Mouse (Mus musculus) left cerebral cortex, adult 11 months (tissue): ENCODE results near the gene Tldc2.

ENCODE experiments used
- DNase-seq: peaks from one replicate; pipeline ENCODE4 v3.0.0; 2022; ENCODE audit warnings: low spot score

Gene Tldc2

GRCm38 (mm10) chr2:157060557-157061305, 26.1 kb upstream of the Tldc2 start:
- DNase-seq: no peak

- no peak for DNase-seq
These were observed 23.6 kb upstream of the Tldc2 start for GRCm38 (mm10) chr2:157063241-157063700.

DNA sequence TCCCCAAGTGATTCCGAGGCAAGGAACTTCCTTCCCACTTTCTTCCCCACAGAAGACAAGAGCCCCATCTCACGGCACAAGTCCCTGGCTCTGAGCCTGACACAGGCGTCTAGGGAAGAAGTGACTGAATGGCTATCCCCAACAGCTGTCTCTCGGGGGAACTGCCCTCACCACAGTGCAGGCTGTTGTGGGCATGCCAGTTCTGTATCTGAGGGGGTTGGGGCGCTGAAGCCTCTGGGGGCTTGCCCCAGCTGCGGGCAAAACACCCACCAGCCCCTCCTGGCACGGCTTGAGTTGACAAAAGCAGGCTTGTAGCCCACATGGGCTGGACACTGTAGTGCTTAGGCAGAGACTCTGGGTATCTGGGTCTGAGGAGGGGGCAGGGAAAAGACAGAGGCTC, 22.7 kb upstream of the Tldc2 start:
- no peak for DNase-seq

- no peak for DNase-seq
These were observed 21.6 kb upstream of the Tldc2 start for GRCm38 (mm10) chr2:157064978-157065878.

DNA sequence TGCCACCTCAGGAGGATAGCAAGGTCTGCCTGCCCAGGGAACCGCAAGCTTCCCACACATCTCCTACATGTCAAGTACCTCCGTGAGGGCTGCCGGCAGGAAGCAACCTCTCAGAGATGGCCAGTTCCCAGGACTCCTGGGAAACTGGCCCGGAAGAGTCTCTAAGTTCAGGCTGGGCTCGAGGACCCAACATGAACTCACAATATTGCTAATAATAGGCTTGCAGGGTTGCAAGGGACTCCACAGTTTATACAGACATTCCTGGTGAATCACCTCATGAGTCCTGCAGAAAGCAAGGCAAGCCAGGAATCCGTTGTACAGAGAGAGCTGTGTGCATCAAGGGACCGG, 21.0 kb upstream of the Tldc2 start:
- no peak for DNase-seq

- DNase-seq: no peak
These were observed 20.0 kb upstream of the Tldc2 start for GRCm38 (mm10) chr2:157066731-157067430.

GRCm38 (mm10) chr2:157068701-157069354, 18.0 kb upstream of the Tldc2 start:
- DNase-seq: no peak

- DNase-seq: no peak
These were observed 17.5 kb upstream of the Tldc2 start for GRCm38 (mm10) chr2:157069355-157069735.

DNA sequence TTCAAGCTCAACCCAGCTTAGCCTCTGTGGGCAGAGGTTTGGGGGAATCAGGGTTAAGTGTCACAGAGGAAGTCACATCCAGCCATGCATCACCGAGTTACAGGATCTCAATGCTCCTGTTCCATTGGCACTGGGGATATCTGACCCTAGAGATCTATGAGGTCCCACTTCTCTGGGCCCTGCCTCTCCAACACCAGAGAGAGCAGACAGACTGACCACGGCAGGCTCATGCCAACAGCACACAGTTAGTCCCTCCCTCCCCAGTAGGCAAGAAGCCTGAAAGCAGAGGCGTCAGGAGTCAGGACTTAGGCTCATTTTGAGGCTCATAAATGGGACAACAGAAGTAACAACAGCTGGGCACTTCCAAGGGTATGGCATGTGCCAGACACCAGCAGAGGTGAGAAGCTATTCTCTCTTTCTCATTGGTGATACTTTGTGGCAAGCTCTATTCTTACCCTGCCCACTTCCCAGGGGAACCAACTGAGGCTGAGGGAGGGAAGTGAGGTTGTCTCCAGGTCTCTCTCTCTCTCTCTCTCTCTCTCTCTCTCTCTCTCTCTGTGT, 17.0 kb upstream of the Tldc2 start:
- no peak for DNase-seq

DNA sequence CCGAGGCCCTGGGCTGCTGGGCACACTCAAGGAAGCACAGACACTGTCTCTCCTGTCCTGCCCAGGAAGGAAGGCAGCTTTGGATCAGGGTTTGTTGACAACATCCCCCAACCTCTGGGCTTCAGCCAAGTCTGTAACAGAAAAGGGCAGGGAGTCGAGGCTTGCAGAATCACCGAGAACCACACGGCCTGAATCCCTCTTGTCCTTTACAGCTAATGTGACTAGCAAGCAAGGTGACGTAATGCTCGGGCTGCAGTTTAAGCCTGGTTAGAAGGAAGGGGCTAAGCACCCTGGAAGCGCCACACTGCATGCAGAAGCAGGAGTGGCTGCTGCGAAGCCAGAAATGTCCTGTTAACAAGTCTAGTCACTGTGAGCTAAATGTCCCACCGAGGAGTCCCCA, 16.5 kb upstream of the Tldc2 start:
- DNase-seq: no peak

DNA sequence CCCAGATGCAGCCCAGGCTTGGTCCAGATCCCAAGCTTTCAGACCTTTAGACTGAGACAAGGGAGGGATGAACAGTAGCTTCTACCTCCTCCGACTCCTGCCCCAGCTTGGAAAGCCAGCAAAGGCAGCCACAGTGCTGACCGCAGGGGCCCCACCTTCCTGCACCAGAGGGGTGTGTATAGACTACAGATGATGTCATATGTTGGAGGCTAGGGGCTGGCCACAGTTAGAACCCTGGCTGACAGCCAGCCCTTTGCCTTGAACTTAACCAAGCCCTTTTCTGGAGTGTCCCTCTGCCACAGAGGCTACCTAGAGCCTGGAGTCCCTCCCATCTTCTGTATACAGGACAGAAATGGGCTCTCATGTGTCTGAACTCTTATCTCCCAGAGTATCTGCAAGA, 15.3 kb upstream of the Tldc2 start:
- no peak for DNase-seq

- DNase-seq: no peak
These were observed 14.4 kb upstream of the Tldc2 start for GRCm38 (mm10) chr2:157072316-157072990.

- DNase-seq: no peak
These were observed 13.3 kb upstream of the Tldc2 start for GRCm38 (mm10) chr2:157073378-157074052.

GRCm38 (mm10) chr2:157074186-157074724, 12.6 kb upstream of the Tldc2 start:
- no peak for DNase-seq

DNA sequence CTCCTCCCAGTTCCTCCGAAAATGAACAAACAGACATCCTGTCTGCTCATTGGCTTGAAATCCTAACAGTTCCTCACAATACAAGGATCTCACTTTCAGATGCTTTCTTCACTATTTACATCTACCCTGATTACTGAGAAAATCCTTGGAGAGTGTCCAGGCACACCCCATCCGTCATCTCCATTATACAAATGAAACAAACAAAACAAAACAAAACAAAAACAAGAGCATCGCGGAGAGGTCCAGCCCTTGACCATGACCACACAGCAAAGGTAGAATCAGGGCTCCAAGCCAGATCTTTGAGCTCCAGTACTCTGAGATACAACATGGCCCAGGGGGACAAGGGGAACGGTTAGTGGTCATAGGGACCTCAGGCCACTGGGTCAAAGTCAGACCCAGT, 12.1 kb upstream of the Tldc2 start:
- DNase-seq: no peak

GRCm38 (mm10) chr2:157075226-157075625, 11.6 kb upstream of the Tldc2 start:
- no peak for DNase-seq

DNA sequence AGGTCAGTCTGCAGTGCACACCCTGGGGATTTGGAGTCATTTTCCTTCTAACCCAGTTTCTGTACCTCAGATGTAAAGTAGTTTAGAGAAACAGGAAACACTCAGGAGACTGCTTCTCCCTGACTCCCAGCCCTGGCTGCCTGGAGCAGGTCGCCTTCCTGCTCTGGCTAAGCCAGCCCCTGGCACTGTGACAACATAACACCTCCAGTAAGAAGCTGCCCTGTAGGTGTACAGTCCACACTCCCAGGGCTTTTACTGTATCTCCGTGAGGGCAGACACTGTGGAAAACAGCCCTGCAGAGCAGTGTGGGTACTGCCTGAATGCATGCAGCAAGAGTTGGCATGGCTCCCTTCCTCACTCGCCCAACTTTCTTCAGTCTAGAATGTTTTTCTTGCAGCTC, 11.2 kb upstream of the Tldc2 start:
- DNase-seq: no peak

DNA sequence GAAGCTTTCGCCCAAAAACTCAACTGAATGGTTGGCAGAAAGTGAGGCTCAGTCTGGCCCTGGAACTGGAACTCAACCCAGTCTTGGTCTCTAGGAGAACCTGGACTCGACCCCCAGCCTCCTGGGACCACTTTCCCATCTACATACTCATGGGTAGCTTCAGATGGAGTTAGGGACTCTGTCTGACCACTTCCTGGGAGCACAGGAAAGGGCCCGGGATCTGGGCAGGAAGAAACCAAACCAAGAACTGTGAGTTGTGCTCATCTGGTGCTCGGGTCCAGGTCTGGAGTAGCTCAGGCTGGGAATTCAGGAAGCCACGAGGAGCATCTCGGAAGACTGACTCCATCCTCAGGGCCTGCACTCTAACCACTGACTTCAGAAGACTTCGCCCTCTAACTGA, 10.3 kb upstream of the Tldc2 start:
- no peak for DNase-seq

DNA sequence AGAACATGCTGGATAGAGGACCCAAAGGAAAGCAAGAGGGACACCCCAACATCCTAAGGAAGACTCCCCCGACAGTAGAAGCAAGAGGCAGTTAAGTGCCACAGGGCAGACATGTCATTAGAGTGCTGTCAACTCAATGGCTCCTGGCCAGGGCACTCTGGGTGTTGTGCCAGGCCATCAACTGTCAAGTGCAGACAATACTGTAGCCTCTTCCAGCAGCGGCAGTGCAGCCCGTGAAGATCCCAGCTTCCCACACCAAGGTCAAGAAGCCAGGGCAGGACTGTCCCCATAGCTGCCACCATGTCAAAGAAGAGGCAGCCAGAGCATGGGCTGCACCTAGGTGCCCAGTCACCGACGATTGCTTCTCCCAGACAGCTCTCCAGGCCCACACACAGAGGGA, 9.7 kb upstream of the Tldc2 start:
- no peak for DNase-seq

DNA sequence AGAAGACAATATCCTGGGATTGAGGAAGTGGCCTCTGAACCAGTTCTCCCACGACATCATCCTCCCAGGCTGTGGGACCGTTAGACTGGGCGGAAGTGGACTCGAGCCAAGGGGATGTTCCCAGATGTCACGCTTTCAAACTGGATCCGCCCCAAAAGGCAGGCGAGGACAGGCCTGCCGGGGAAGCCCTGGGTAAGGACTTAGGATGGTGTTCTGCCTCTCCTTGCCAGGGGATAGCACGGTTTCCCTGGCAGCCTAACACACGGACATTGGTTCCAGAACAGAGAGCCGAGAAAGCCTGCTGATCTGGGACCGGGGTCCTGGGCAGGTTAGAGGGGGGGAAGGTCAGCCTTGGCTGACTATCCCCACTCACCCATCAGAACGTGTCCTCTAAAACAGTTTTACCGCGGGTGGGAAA, 9.2 kb upstream of the Tldc2 start:
- peak; percentile 65 for DNase-seq
